Mouse (Mus musculus) liver, embryonic 14.5 days (tissue): ENCODE data around the gene Spon1. TPM values are rescaled to one million over a fixed set of nuclear protein-coding genes. Genes with fewer than 3 reads are reported as not detected.
A peak's percentile ranks its signal among the peaks of the same experiment; 100 is the strongest.

Source experiments
- ATAC-seq: fragments of 200-750 bp; cut with Nextera tagmentation; 2 replicates; pipeline ENCODE4 v1.8.0; 2017; ENCODE audit warnings: moderate number of reproducible peaks, mild to moderate bottlenecking, moderate library complexity; ENCODE audit not compliant: insufficient read depth
- DNase-seq, 3 experiments: peaks; one replicate each; pipeline ENCODE4 v3.0.0-alpha.2; 2012 to 2013; ENCODE audit warnings: low read depth in 3 of 3, low spot score in 3 of 3
- H3K27ac ChIP-seq: fragments of 300-500 bp; sonication (generic); 2 replicates; pipeline ENCODE4 v1.5.1; 2014; ENCODE audit warnings: moderate library complexity, mild to moderate bottlenecking, control low read depth, inconsistent platforms
- H3K27me3 ChIP-seq: fragments of 300-500 bp; sonication (generic); 2 replicates; pipeline ENCODE4 v1.6.1; 2014; ENCODE audit warnings: mild to moderate bottlenecking, low read length, moderate library complexity; ENCODE audit not compliant: control insufficient read depth, insufficient read depth
- H3K36me3 ChIP-seq: fragments of 300-500 bp; sonication (generic); replicated peaks from 2 replicates; pipeline ENCODE4 v1.6.1; 2014; ENCODE audit warnings: low read depth; ENCODE audit not compliant: control insufficient read depth, insufficient read depth
- H3K4me1 ChIP-seq, 2 experiments: fragments of 200-500 bp in 1 of 2; fragments of 300-500 bp in 1 of 2; sonication (generic) in 1 of 2; replicated peaks; 2 replicates each; pipeline ENCODE4 v1.6.1; 2012 to 2014; ENCODE audit warnings: antibody characterized with exemption in 1 of 2, inconsistent platforms in 1 of 2, low read length in 1 of 2; ENCODE audit not compliant: control insufficient read depth in 2 of 2, insufficient read depth in 2 of 2
- H3K4me2 ChIP-seq: fragments of 300-500 bp; sonication (generic); 2 replicates; pipeline ENCODE4 v1.6.1; 2014; ENCODE audit warnings: low read depth, mild to moderate bottlenecking, control low read depth, moderate library complexity
- H3K4me3 ChIP-seq, 2 experiments: fragments of 200-500 bp in 1 of 2; fragments of 300-500 bp in 1 of 2; sonication (generic) in 1 of 2; 2 replicates each; pipeline ENCODE4 v1.5.1; 2012 to 2014; ENCODE audit warnings: low read depth in 2 of 2, low read length in 2 of 2, mild to moderate bottlenecking in 2 of 2, control low read depth in 1 of 2, inconsistent platforms in 1 of 2, moderate library complexity in 1 of 2; ENCODE audit not compliant: insufficient read depth in 1 of 2
- H3K9ac ChIP-seq: fragments of 300-500 bp; sonication (generic); replicated peaks from 2 replicates; pipeline ENCODE4 v1.6.1; 2014; ENCODE audit warnings: mild to moderate bottlenecking, control low read depth, moderate library complexity
- H3K9me3 ChIP-seq: fragments of 300-500 bp; sonication (generic); 2 replicates; pipeline ENCODE4 v1.6.1; 2016; ENCODE audit warnings: low read length, mixed read lengths; ENCODE audit not compliant: control insufficient read depth
- CTCF ChIP-seq: IDR thresholded peaks from 2 replicates; pipeline ENCODE4 v1.5.1; 2016; ENCODE audit warnings: antibody characterized with exemption, low read depth, control low read depth
- EP300 ChIP-seq: IDR thresholded peaks from 2 replicates; pipeline ENCODE4 v1.6.1; 2016; ENCODE audit warnings: antibody characterized with exemption, low read depth
- WGBS: fragments of 180-500 bp; shearing (Covaris S2); extraction: QIAGEN DNeasy Blood & Tissue Kit; methylation state at CpG from one replicate; pipeline ENCODE4 v1.1.7; 2014; ENCODE audit not compliant: insufficient replicate concordance; 5-methylcytosine and 5-hydroxymethylcytosine counted together
- polyA plus RNA-seq, 2 experiments: library from polyadenylated mRNA; depleted of rRNA in 1 of 2; stranded (reverse) in 1 of 2; unstranded in 1 of 2; fragments of >200 nt; fragmentation: Nextera tagmentation in 1 of 2; extraction: Ambion mirVana in 1 of 2; gene quantifications; 2 replicates each; pipeline versions ENCODE4 v1.2.1 to v1.2.3; 2012 to 2014

Spon1 gene
- polyA plus RNA-seq, 2 experiments: 0.36 to 0.39 TPM

- ATAC-seq (no peak), DNase-seq (no peak)
- no peak overlapping the region for H3K27ac ChIP-seq
- no peaks in the 10 kb centered on the region for H3K4me1 ChIP-seq
- no peaks in the 10 kb centered on the region for H3K27me3 ChIP-seq
- H3K9ac ChIP-seq: no peak overlapping the region
- TF ChIP-seq CTCF (no peak), EP300 (no peak)
- no peaks in the 10 kb centered on the region for H3K36me3 ChIP-seq
- WGBS: 48% methylated on average over 5 of the region's 5 CpGs
- no peak overlapping the region for H3K4me2 ChIP-seq
- no peaks in the 10 kb centered on the region for H3K9me3 ChIP-seq
- H3K4me3 ChIP-seq: no peak overlapping the region
These were observed 129.5 kb downstream of the Spon1 start for GRCm38 (mm10) chr7:113895266-113895665.

DNA sequence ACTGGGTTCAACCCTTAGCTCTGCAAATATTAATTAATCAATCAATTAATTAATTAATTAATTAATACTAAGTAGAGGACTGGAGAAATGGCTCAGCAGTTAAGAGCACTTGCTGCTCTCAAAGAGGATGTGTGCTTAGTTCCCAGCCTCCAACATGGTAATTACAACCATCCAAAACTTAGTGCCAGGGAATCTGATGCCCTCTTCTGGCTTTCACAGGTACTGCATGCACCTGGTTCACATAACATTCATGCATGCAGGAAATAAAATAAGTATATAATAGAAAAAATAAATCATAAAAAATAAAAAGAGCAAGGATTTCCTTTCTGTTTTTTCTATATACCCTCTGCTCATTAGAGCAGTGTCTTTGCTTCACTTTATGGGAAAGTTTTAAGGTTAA is 132.6 kb downstream of the Spon1 start:
- H3K4me3 ChIP-seq: no peak overlapping the region
- H3K36me3 ChIP-seq: no peaks in the 10 kb centered on the region
- ATAC-seq (no peak), DNase-seq (no peak)
- TF ChIP-seq EP300: no peak
- TF ChIP-seq CTCF: peak; percentile 55
- H3K4me2 ChIP-seq: no peak overlapping the region
- H3K27me3 ChIP-seq: no peaks in the 10 kb centered on the region
- no peaks in the 10 kb centered on the region for H3K9me3 ChIP-seq
- H3K4me1 ChIP-seq: no peaks in the 10 kb centered on the region
- no peak overlapping the region for H3K9ac ChIP-seq
- no peak overlapping the region for H3K27ac ChIP-seq

DNA sequence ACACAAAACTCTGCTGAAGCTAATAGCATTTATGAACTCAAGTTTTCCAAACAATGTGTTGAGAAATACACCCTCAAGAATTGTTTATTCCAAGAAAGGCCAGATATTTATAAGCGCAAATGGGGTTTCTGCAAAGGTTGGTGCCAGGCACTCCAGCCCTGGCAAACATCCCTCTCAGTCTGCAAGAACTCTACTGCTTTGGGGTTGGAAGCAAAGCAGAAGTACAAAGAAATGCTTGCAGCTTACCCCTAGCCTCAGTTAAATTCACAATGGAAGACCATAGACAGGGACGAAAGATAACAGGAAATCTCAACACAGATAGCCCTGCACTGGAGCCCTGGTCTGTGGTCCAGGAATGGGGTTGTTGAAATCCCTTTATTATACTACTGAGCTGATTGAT is 135.7 kb downstream of the Spon1 start:
- ATAC-seq (no peak), DNase-seq (no peak)
- H3K4me2 ChIP-seq: no peak overlapping the region
- TF ChIP-seq EP300 (no peak), CTCF (no peak)
- H3K27ac ChIP-seq: no peak overlapping the region
- H3K9me3 ChIP-seq: no peaks in the 10 kb centered on the region
- no peaks in the 10 kb centered on the region for H3K27me3 ChIP-seq
- H3K4me3 ChIP-seq: no peak overlapping the region
- no peaks in the 10 kb centered on the region for H3K36me3 ChIP-seq
- H3K4me1 ChIP-seq: no peaks in the 10 kb centered on the region
- no peak overlapping the region for H3K9ac ChIP-seq
- WGBS: 70% methylated on average over 2 of the region's 2 CpGs

DNA sequence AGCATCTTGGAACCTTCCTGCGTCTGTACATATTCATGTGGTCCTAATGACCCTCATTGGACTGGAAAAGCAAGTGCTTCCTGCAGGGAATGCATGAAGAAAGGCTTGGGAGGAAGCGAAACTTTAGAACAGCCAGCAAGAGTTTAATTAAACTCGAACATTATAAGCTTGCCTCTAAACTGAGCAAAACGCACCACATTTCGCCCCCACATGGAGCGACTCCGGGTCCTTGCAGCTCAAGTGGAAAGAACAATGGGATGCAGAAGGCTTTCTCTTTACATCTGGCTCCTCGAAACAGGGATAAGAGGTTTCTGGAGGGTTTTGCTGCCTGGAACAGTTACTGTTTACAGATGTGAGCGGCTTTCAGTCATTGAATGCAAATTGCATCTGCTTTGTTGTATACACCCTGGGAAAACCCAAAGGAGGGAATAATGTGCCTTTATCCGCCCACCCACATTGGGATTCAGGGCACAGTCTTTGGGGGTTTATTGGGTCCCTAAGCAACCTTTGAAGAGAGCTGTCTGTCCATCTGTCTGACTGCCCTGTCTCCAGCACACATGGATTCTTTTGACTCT is 136.2 kb downstream of the Spon1 start:
- H3K27me3 ChIP-seq: no peaks in the 10 kb centered on the region
- H3K4me2 ChIP-seq: no peak overlapping the region
- no peak overlapping the region for H3K27ac ChIP-seq
- H3K36me3 ChIP-seq: no peaks in the 10 kb centered on the region
- TF ChIP-seq CTCF (no peak), EP300 (no peak)
- no peak for ATAC-seq
- DNase-seq: no peak
- no peaks in the 10 kb centered on the region for H3K4me1 ChIP-seq
- no peaks in the 10 kb centered on the region for H3K9me3 ChIP-seq
- no peak overlapping the region for H3K9ac ChIP-seq
- no peak overlapping the region for H3K4me3 ChIP-seq
- WGBS: 51% methylated on average over 10 of the region's 10 CpGs

DNA sequence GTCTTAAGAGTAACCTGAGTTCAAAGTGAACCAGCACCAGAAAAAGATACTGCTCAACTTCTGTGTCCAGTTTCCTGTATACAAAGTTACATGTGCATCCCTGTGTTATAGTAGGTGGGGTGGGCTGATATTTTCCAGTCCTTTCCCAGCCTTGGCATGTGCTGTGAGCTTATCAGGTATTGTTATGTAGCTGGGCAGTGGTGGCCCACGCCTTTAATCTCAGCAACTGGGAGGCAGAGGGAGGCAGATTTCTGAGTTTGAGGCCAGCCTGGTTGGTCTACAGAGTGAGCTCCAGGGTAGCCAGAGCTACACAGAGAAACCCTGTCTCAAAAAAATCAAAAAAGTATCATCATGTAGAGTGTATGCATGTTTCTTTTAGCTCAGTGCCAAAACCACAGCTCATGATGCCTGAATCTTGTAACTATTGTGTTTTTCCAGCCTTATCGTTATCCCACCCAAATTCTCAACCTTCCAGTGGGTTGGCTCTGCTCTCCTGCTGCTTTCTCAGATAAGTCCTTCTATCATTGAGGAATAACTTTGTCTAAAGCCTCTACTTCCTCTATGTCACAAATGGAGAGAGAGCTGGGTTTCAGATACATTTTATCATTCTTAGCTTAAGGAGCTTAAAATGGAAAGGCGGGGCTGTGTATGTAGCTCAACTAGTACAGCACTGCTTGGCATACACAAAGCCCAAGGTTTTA is 137.5 kb downstream of the Spon1 start:
- WGBS: 56% methylated on average over 3 of the region's 3 CpGs
- H3K27me3 ChIP-seq: no peaks in the 10 kb centered on the region
- DNase-seq: no peak

More for the DNA sequence above, 137.5 kb downstream of the Spon1 start:
- Histone ChIP-seq H3K4me3 (no peak overlapping the region), H3K9me3 (no peaks in the 10 kb centered on the region), H3K9ac (no peak overlapping the region), H3K36me3 (no peaks in the 10 kb centered on the region), H3K4me2 (no peak overlapping the region), H3K4me1 (no peaks in the 10 kb centered on the region), H3K27ac (no peak overlapping the region)
- no peak for ATAC-seq
- TF ChIP-seq CTCF: no peak
- no peak for TF ChIP-seq EP300
